Mouse (Mus musculus) embryonic fibroblast, embryonic 13.5 days (primary cell): ENCODE data around the gene Cux1.

Source experiments
- CTCF ChIP-seq: IDR thresholded peaks from 2 replicates; pipeline ENCODE4 v1.5.1; 2011; ENCODE audit warnings: mild to moderate bottlenecking, control low read depth, low read length, moderate library complexity, borderline replicate concordance; ENCODE audit not compliant: insufficient read depth
- POLR2A ChIP-seq: IDR thresholded peaks from 2 replicates; pipeline ENCODE4 v1.6.1; 2011; ENCODE audit warnings: low read depth, mild to moderate bottlenecking, control low read depth, low read length, moderate library complexity

DNA sequence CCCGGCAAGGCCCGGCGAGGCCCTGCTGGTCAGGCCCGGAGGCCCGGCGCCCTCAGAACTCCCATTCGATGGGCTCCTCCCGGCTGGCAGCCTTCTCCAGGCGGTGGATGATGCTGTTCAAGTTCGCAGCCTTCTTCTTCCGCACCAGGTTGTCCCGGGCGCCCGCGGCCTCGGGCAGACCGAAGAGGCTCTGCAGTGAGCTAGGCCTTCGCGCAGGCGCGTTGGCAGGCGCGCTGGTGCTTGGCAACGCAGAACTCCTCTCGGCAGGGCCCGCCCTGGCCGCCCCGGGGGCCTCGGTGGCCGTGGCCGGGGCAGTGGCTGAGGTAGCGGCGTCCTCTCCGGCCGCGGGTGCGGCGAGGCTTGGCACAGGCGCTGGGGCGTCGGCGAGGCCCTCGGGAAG is 292.6 kb downstream of the Cux1 start:
- no peak for TF ChIP-seq CTCF
- TF ChIP-seq POLR2A, result no peak
